Mouse (Mus musculus) forebrain, embryonic 16.5 days (tissue): ENCODE measurements at regions not wholly inside any gene's neighbourhood (a gene's known extent, or its start where the extent isn't known, plus 50 kb on each side); places are given as distances from the start of the nearest gene placed in this dataset.
A peak's percentile ranks its signal among the peaks of the same experiment; 100 is the strongest.

ENCODE experiments used
- ATAC-seq: fragments of 200-750 bp; cut with Nextera tagmentation; 2 replicates; pipeline ENCODE4 v1.8.0; 2017; ENCODE audit warnings: mild to moderate bottlenecking, moderate library complexity
- H3K27ac ChIP-seq: fragments of 300-500 bp; sonication (generic); 2 replicates; pipeline ENCODE4 v1.5.1; 2014; ENCODE audit warnings: low read length, control low read depth
- H3K27me3 ChIP-seq: fragments of 300-500 bp; sonication (generic); replicated peaks from 2 replicates; pipeline ENCODE4 v1.6.1; 2014; ENCODE audit warnings: low read length; ENCODE audit not compliant: control insufficient read depth, insufficient read depth
- H3K36me3 ChIP-seq: fragments of 300-500 bp; sonication (generic); 2 replicates; pipeline ENCODE4 v1.6.1; 2014; ENCODE audit not compliant: control insufficient read depth, insufficient read depth
- H3K4me1 ChIP-seq: fragments of 300-500 bp; sonication (generic); replicated peaks from 2 replicates; pipeline ENCODE4 v1.6.1; 2014; ENCODE audit warnings: low read length; ENCODE audit not compliant: control insufficient read depth, insufficient read depth
- H3K4me2 ChIP-seq: fragments of 300-500 bp; sonication (generic); 2 replicates; pipeline ENCODE4 v1.6.1; 2014; ENCODE audit warnings: mild to moderate bottlenecking, low read length, control low read depth
- H3K4me3 ChIP-seq: fragments of 300-500 bp; sonication (generic); replicated peaks from 2 replicates; pipeline ENCODE4 v1.5.1; 2014; ENCODE audit warnings: mild to moderate bottlenecking, low read length, control low read depth
- H3K9ac ChIP-seq: fragments of 300-500 bp; sonication (generic); replicated peaks from 2 replicates; pipeline ENCODE4 v1.6.1; 2014; ENCODE audit warnings: low read depth, low read length, control low read depth
- H3K9me3 ChIP-seq: fragments of 300-500 bp; sonication (generic); 2 replicates; pipeline ENCODE4 v1.6.1; 2016; ENCODE audit warnings: low read length; ENCODE audit not compliant: control insufficient read depth
- WGBS: fragments of 180-500 bp; shearing (Covaris S2); extraction: QIAGEN DNeasy Blood & Tissue Kit; methylation state at CpG from one replicate; pipeline ENCODE4 v1.1.7; 2014; 5-methylcytosine and 5-hydroxymethylcytosine counted together

GRCm38 (mm10) chr5:116823260-116823659 is 231.6 kb upstream of the Srrm4 start:
- no peak overlapping the region for H3K4me2 ChIP-seq
- H3K4me1 ChIP-seq, result no peaks in the 10 kb centered on the region; the same call in none of the 2 replicates
- no peak overlapping the region for H3K9ac ChIP-seq
- no peak overlapping the region for H3K27ac ChIP-seq
- WGBS, result 68% methylated on average over 3 of the region's 3 CpGs
- no peak for ATAC-seq
- H3K36me3 ChIP-seq, result no peaks in the 10 kb centered on the region
- no peaks in the 10 kb centered on the region for H3K27me3 ChIP-seq
- H3K9me3 ChIP-seq, result no peaks in the 10 kb centered on the region
- H3K4me3 ChIP-seq, result no peak overlapping the region

GRCm38 (mm10) chr5:116822141-116822540 is 230.5 kb upstream of the Srrm4 start:
- no peaks in the 10 kb centered on the region for H3K36me3 ChIP-seq
- WGBS, result 38% methylated on average over 14 of the region's 14 CpGs
- H3K9me3 ChIP-seq, result no peaks in the 10 kb centered on the region
- H3K4me3 ChIP-seq, result no peak overlapping the region
- no peak overlapping the region for H3K4me2 ChIP-seq
- no peak; the same call in 1 of the 2 replicates for ATAC-seq
- H3K27ac ChIP-seq, result no peak overlapping the region
- peak overlapping the region; percentile 13; the same call in 1 of the 2 replicates for H3K9ac ChIP-seq
- no peaks in the 10 kb centered on the region for H3K27me3 ChIP-seq
- H3K4me1 ChIP-seq, result no peaks in the 10 kb centered on the region; the same call in none of the 2 replicates

GRCm38 (mm10) chr5:116809799-116810198 is 218.2 kb upstream of the Srrm4 start:
- Histone ChIP-seq H3K4me1 (peaks cover 12% of the 10 kb centered on the region), H3K27me3 (no peaks in the 10 kb centered on the region), H3K4me3 (no peak overlapping the region), H3K9me3 (no peaks in the 10 kb centered on the region), H3K4me2 (peak overlapping the region; percentile 33), H3K36me3 (no peaks in the 10 kb centered on the region), H3K27ac (peak overlapping the region; percentile 25), H3K9ac (no peak overlapping the region; the same call in 1 of the 2 replicates)
- 10% methylated on average over 2 of the region's 2 CpGs for whole genome bisulfite sequencing
- ATAC-seq, result peak; percentile 62

GRCm38 (mm10) chr5:116809001-116809759 is 217.6 kb upstream of the Srrm4 start:
- peak overlapping the region; percentile 41 for H3K9ac ChIP-seq
- no peaks in the 10 kb centered on the region for H3K9me3 ChIP-seq
- H3K27me3 ChIP-seq, result no peaks in the 10 kb centered on the region
- no peak overlapping the region for H3K4me3 ChIP-seq
- peak overlapping the region; percentile 43 for H3K27ac ChIP-seq
- no peaks in the 10 kb centered on the region for H3K36me3 ChIP-seq
- ATAC-seq, result peak; percentile 80
- 8% methylated on average over 17 of the region's 17 CpGs for WGBS
- peak overlapping the region; percentile 33 for H3K4me2 ChIP-seq
- peaks cover 12% of the 10 kb centered on the region for H3K4me1 ChIP-seq

GRCm38 (mm10) chr5:116797460-116797859 is 205.8 kb upstream of the Srrm4 start:
- no peaks in the 10 kb centered on the region for H3K36me3 ChIP-seq
- H3K9me3 ChIP-seq, result no peaks in the 10 kb centered on the region
- 0 out of 2 replicates have a peak, but pooled peaks cover 4% of the 10 kb centered on the region for H3K4me1 ChIP-seq
- WGBS, result 45% methylated on average over 2 of the region's 2 CpGs
- H3K27me3 ChIP-seq, result no peaks in the 10 kb centered on the region
- no peak for ATAC-seq
- no peak overlapping the region for H3K27ac ChIP-seq
- no peak overlapping the region for H3K4me2 ChIP-seq
- no peak overlapping the region for H3K4me3 ChIP-seq
- no peak overlapping the region for H3K9ac ChIP-seq

- Histone ChIP-seq H3K9ac (no peak overlapping the region), H3K27me3 (no peaks in the 10 kb centered on the region), H3K4me3 (no peak overlapping the region), H3K4me1 (0 out of 2 replicates have a peak, but pooled peaks cover 4% of the 10 kb centered on the region), H3K9me3 (no peaks in the 10 kb centered on the region), H3K4me2 (no peak overlapping the region), H3K36me3 (no peaks in the 10 kb centered on the region), H3K27ac (no peak overlapping the region)
- 31% methylated on average over 5 of the region's 5 CpGs for WGBS
- ATAC-seq, result peak; percentile 54; the same call in 1 of the 2 replicates
These were observed 203.6 kb upstream of the Srrm4 start for GRCm38 (mm10) chr5:116795169-116795568.

- H3K4me1 ChIP-seq, result 0 out of 2 replicates have a peak, but pooled peaks cover 4% of the 10 kb centered on the region
- H3K4me2 ChIP-seq, result no peak overlapping the region
- ATAC-seq, result no peak
- WGBS, result 44% methylated on average over 8 of the region's 8 CpGs
- no peak overlapping the region for H3K27ac ChIP-seq
- no peaks in the 10 kb centered on the region for H3K27me3 ChIP-seq
- H3K9ac ChIP-seq, result no peak overlapping the region
- no peak overlapping the region for H3K4me3 ChIP-seq
- H3K36me3 ChIP-seq, result no peaks in the 10 kb centered on the region
- H3K9me3 ChIP-seq, result no peaks in the 10 kb centered on the region
These were observed 198.8 kb upstream of the Srrm4 start for GRCm38 (mm10) chr5:116790419-116790818.

GRCm38 (mm10) chr5:116789859-116790258 is 198.2 kb upstream of the Srrm4 start:
- ATAC-seq, result no peak
- Histone ChIP-seq H3K9me3 (no peaks in the 10 kb centered on the region), H3K27me3 (no peaks in the 10 kb centered on the region), H3K36me3 (no peaks in the 10 kb centered on the region), H3K27ac (no peak overlapping the region), H3K4me2 (no peak overlapping the region), H3K4me1 (no peaks in the 10 kb centered on the region), H3K9ac (no peak overlapping the region), H3K4me3 (no peak overlapping the region)
- 85% methylated on average over 9 of the region's 9 CpGs for WGBS

GRCm38 (mm10) chr5:116776450-116776849 is 184.8 kb upstream of the Srrm4 start:
- H3K4me2 ChIP-seq, result no peak overlapping the region
- H3K9me3 ChIP-seq, result no peaks in the 10 kb centered on the region
- H3K27me3 ChIP-seq, result no peaks in the 10 kb centered on the region
- no peaks in the 10 kb centered on the region for H3K36me3 ChIP-seq
- 39% methylated on average over 2 of the region's 2 CpGs for WGBS
- ATAC-seq, result no peak
- H3K4me1 ChIP-seq, result no peaks in the 10 kb centered on the region
- H3K9ac ChIP-seq, result no peak overlapping the region
- no peak overlapping the region for H3K4me3 ChIP-seq
- H3K27ac ChIP-seq, result no peak overlapping the region
